Mouse (Mus musculus): ENCODE data around the gene Itga6. TPM values are rescaled to one million over a fixed set of nuclear protein-coding genes. Genes with fewer than 3 reads are reported as not detected.

The Itga6 gene
- polyA plus RNA-seq, 1 experiment from 2014 or later, result 17.7 TPM

DNA sequence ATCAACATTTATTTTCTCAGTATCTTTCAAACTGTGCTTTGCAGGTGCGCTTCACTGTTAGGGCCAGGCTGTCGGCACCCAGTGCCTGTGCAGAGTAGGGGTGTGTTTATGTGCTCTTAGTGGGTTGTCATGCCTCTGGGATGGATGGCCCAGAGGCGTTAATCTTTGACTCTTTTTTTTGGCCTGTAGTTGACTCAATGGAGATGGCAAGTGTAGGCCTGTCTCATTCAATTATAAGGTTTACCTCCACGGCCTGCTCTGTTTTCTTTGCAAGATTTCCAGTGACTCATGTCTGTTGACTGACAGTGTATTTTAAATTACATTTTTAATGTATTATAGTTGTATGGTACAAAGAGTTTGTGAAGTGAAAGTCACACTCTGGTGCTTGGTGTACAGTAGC lies 56.7 kb downstream of the Itga6 start:
- Histone ChIP-seq H3K27me3 (ENCODE audit: control insufficient read depth, insufficient read depth, low read depth, low read length) (no peaks in the 10 kb centered on the region), H3K36me3 (ENCODE audit: control insufficient read depth, insufficient read depth, low read length) (no peaks in the 10 kb centered on the region), H3K4me2 (ENCODE audit: low read length) (no peak overlapping the region), H3K9me3 (replicated peaks; ENCODE audit: control insufficient read depth, low read length, poor library complexity, severe bottlenecking) (no peaks in the 10 kb centered on the region), H3K4me1 (ENCODE audit: control insufficient read depth, insufficient read depth, low read length) (no peaks in the 10 kb centered on the region), H3K9ac (ENCODE audit: low read depth, low read length) (no peak overlapping the region), H3K27ac (ENCODE audit: low read length) (no peak overlapping the region), H3K4me3 (ENCODE audit: low read depth, low read length) (no peak overlapping the region)
- WGBS, result 85% methylated on average over 4 of the region's 4 CpGs
- ATAC-seq, result no peak

- Histone ChIP-seq H3K9ac (ENCODE audit: low read depth, low read length) (no peak overlapping the region), H3K27me3 (ENCODE audit: control insufficient read depth, insufficient read depth, low read depth, low read length) (no peaks in the 10 kb centered on the region), H3K27ac (ENCODE audit: low read length) (no peak overlapping the region), H3K4me3 (ENCODE audit: low read depth, low read length) (no peak overlapping the region), H3K4me1 (ENCODE audit: control insufficient read depth, insufficient read depth, low read length) (no peaks in the 10 kb centered on the region), H3K9me3 (replicated peaks; ENCODE audit: control insufficient read depth, low read length, poor library complexity, severe bottlenecking) (no peaks in the 10 kb centered on the region), H3K36me3 (ENCODE audit: control insufficient read depth, insufficient read depth, low read length) (no peaks in the 10 kb centered on the region), H3K4me2 (ENCODE audit: low read length) (no peak overlapping the region)
- ATAC-seq, result no peak
- WGBS, result 89% methylated on average over 7 of the region's 7 CpGs
These were observed 59.7 kb downstream of the Itga6 start for GRCm38 (mm10) chr2:71805120-71805519.

DNA sequence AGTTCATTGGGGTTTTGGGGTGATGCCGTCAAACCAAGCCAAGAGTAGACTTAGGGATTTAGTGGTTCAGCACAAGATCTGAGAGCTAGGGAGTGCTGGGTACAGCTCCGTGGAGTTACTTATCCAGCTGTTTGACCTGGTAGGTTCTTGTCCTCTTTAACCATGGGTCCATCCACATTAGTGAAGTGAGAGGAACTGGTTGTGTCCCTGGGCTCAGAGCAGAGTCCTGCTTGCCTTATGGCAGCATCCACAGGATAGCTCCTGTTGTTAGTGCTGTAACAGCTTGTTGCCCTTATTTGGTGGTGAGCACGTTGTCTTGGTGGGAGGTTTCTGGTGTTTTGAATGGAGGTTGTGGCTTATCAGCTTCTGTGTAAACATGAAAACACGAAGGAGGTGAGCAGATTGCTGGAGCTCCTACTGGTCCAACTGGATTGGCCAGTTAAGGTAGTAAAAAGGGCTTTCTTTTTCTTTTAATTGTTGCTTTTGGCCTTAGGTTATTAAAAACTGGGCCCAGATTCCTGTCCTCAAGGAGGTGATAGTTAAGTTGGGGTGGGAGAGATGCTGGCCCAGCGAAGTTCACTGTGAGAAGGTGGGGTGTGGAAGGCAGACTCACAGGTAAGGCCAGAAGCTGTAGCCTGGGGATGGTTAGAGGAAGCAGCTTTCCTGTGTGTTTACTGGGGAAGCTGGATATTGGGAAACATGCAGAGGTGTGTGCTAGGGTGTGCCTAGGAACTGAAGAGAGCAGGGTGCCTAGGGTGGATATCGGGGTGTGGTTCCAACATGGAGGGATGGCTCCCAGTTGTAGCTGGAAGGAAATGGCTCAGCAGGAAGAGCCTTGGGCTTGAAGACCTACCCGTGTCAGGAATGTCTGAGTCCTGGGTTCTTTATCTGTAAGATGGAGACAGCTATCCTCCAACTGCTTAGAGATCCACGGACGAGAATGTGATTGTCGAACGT lies 60.5 kb downstream of the Itga6 start:
- Histone ChIP-seq H3K36me3 (ENCODE audit: control insufficient read depth, insufficient read depth, low read length) (no peaks in the 10 kb centered on the region), H3K4me3 (ENCODE audit: low read depth, low read length) (no peak overlapping the region), H3K4me2 (ENCODE audit: low read length) (no peak overlapping the region), H3K9ac (ENCODE audit: low read depth, low read length) (no peak overlapping the region), H3K9me3 (replicated peaks; ENCODE audit: control insufficient read depth, low read length, poor library complexity, severe bottlenecking) (no peaks in the 10 kb centered on the region), H3K27ac (ENCODE audit: low read length) (no peak overlapping the region), H3K27me3 (ENCODE audit: control insufficient read depth, insufficient read depth, low read depth, low read length) (no peaks in the 10 kb centered on the region), H3K4me1 (ENCODE audit: control insufficient read depth, insufficient read depth, low read length) (no peaks in the 10 kb centered on the region)
- no peak for ATAC-seq
- 77% methylated on average over 11 of the region's 11 CpGs for WGBS

DNA sequence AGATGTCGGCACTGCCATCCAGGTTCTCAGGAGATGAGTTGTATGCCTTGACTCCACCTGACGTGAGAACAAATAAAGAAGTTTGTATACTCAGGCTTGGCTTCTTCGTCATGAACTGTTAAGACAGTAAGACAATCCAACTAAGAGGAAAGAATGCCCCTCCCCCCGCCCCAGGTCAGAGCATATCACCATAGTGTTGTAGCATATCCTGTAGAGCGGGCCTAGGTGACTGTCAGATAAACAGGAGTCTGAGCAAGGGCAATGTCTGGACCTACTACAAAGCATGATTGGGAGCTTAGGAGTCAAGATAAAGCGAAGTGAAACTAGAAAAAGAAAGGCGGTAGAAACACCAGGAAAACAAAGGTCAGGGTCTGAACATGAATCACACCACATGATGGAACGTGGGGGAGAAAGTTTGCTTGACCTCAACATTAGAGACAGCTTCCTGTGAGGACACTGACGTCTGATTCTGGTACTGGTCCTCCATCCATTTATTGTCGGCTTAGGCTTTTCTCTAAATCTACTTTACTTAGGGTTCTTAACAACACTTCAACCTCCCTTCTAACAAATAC lies 64.0 kb downstream of the Itga6 start:
- Histone ChIP-seq H3K36me3 (ENCODE audit: control insufficient read depth, insufficient read depth, low read length) (no peaks in the 10 kb centered on the region), H3K4me1 (ENCODE audit: control insufficient read depth, insufficient read depth, low read length) (no peaks in the 10 kb centered on the region; the same call in 1 of the 2 replicates), H3K4me2 (ENCODE audit: low read length) (no peak overlapping the region), H3K9me3 (replicated peaks; ENCODE audit: control insufficient read depth, low read length, poor library complexity, severe bottlenecking) (no peaks in the 10 kb centered on the region), H3K27ac (ENCODE audit: low read length) (no peak overlapping the region), H3K27me3 (ENCODE audit: control insufficient read depth, insufficient read depth, low read depth, low read length) (no peaks in the 10 kb centered on the region), H3K4me3 (ENCODE audit: low read depth, low read length) (no peak overlapping the region), H3K9ac (ENCODE audit: low read depth, low read length) (no peak overlapping the region)
- WGBS, result 91% methylated on average over 10 of the region's 10 CpGs
- ATAC-seq, result no peak

GRCm38 (mm10) chr2:71810010-71810409 lies 64.6 kb downstream of the Itga6 start:
- Histone ChIP-seq H3K9ac (ENCODE audit: low read depth, low read length) (no peak overlapping the region), H3K9me3 (replicated peaks; ENCODE audit: control insufficient read depth, low read length, poor library complexity, severe bottlenecking) (no peaks in the 10 kb centered on the region), H3K4me3 (ENCODE audit: low read depth, low read length) (no peak overlapping the region), H3K4me1 (ENCODE audit: control insufficient read depth, insufficient read depth, low read length) (no peaks in the 10 kb centered on the region; the same call in 1 of the 2 replicates), H3K27me3 (ENCODE audit: control insufficient read depth, insufficient read depth, low read depth, low read length) (no peaks in the 10 kb centered on the region), H3K4me2 (ENCODE audit: low read length) (no peak overlapping the region), H3K27ac (ENCODE audit: low read length) (no peak overlapping the region), H3K36me3 (ENCODE audit: control insufficient read depth, insufficient read depth, low read length) (no peaks in the 10 kb centered on the region)
- WGBS, result 95% methylated on average over 11 of the region's 11 CpGs
- no peak for ATAC-seq

GRCm38 (mm10) chr2:71810906-71811305 lies 65.5 kb downstream of the Itga6 start:
- H3K9ac ChIP-seq (ENCODE audit: low read depth, low read length), result no peak overlapping the region
- no peak for ATAC-seq
- WGBS, result 63% methylated on average over 6 of the region's 6 CpGs

GRCm38 (mm10) chr2:71812221-71813021 lies 67.0 kb downstream of the Itga6 start:
- no peaks in the 10 kb centered on the region for H3K9me3 ChIP-seq (replicated peaks; ENCODE audit: control insufficient read depth, low read length, poor library complexity, severe bottlenecking)
- H3K9ac ChIP-seq (ENCODE audit: low read depth, low read length), result no peak overlapping the region
- ATAC-seq, result peak; percentile 84
- no peaks in the 10 kb centered on the region for H3K27me3 ChIP-seq (ENCODE audit: control insufficient read depth, insufficient read depth, low read depth, low read length)
- no peak overlapping the region for H3K27ac ChIP-seq (ENCODE audit: low read length)
- H3K4me1 ChIP-seq (ENCODE audit: control insufficient read depth, insufficient read depth, low read length), result peaks cover 10% of the 10 kb centered on the region
- no peak overlapping the region for H3K4me2 ChIP-seq (ENCODE audit: low read length)
- H3K4me3 ChIP-seq (ENCODE audit: low read depth, low read length), result no peak overlapping the region
- 34% methylated on average over 12 of the region's 12 CpGs for WGBS
- H3K36me3 ChIP-seq (ENCODE audit: control insufficient read depth, insufficient read depth, low read length), result no peaks in the 10 kb centered on the region

More at GRCm38 (mm10) chr2:71810906-71811305, 65.5 kb downstream of the Itga6 start:
- Histone ChIP-seq H3K4me2 (ENCODE audit: low read length) (no peak overlapping the region), H3K9me3 (replicated peaks; ENCODE audit: control insufficient read depth, low read length, poor library complexity, severe bottlenecking) (no peaks in the 10 kb centered on the region), H3K27ac (ENCODE audit: low read length) (no peak overlapping the region), H3K27me3 (ENCODE audit: control insufficient read depth, insufficient read depth, low read depth, low read length) (no peaks in the 10 kb centered on the region), H3K4me3 (ENCODE audit: low read depth, low read length) (no peak overlapping the region), H3K36me3 (ENCODE audit: control insufficient read depth, insufficient read depth, low read length) (no peaks in the 10 kb centered on the region), H3K4me1 (ENCODE audit: control insufficient read depth, insufficient read depth, low read length) (peaks cover 4% of the 10 kb centered on the region; the same call in 1 of the 2 replicates)

DNA sequence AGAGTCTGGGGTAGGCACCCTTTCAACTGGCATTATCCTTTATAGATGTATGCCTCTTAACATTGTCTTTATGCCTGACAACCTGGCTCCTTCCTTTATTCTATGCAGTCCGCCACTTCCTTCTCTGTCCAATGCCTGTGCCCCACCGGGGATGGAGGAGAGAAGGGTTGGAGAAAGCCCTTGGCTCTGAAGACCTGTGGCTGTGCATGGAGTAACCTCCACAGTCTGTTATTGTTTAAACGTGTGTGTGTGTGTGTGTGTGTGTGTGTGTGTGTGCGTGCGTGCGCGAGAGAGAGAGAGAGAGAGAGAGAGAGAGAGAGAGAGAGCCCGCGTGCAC lies 67.6 kb downstream of the Itga6 start:
- H3K9ac ChIP-seq (ENCODE audit: low read depth, low read length), result no peak overlapping the region
- H3K36me3 ChIP-seq (ENCODE audit: control insufficient read depth, insufficient read depth, low read length), result no peaks in the 10 kb centered on the region
- 70% methylated on average over 3 of the region's 9 CpGs for WGBS
- H3K9me3 ChIP-seq (replicated peaks; ENCODE audit: control insufficient read depth, low read length, poor library complexity, severe bottlenecking), result no peaks in the 10 kb centered on the region
- H3K4me2 ChIP-seq (ENCODE audit: low read length), result no peak overlapping the region
- no peak overlapping the region for H3K4me3 ChIP-seq (ENCODE audit: low read depth, low read length)
- no peak overlapping the region for H3K27ac ChIP-seq (ENCODE audit: low read length)
- ATAC-seq, result peak; percentile 66
- H3K4me1 ChIP-seq (ENCODE audit: control insufficient read depth, insufficient read depth, low read length), result peaks cover 10% of the 10 kb centered on the region
- no peaks in the 10 kb centered on the region for H3K27me3 ChIP-seq (ENCODE audit: control insufficient read depth, insufficient read depth, low read depth, low read length)
